Mouse (Mus musculus) heart, postnatal 36 days (tissue): ENCODE data around the gene Aqp11. TPM values are rescaled to one million over a fixed set of nuclear protein-coding genes. Genes with fewer than 3 reads are reported as not detected.

Experiments
- DNase-seq, 2 experiments: peaks; one replicate each; pipeline ENCODE4 v3.0.0; 2021 to 2022
- intact Hi-C: fragments of 180-260 bp; cut with DNase I; formaldehyde crosslinking; loops from one replicate; pipeline ENCODE4 v1.15.1; 2025
- total RNA-seq, 2 experiments: library from RNA; stranded (reverse); gene quantifications; 2 replicates each; pipeline ENCODE4 v1.2.3; 2021

Gene Aqp11
- total RNA-seq, 2 experiments from 2014 or later, result 1.2 to 3.3 TPM

GRCm38 (mm10) chr7:97719078-97719477, 19.0 kb downstream of the Aqp11 start:
- no peak for DNase-seq

GRCm38 (mm10) chr7:97717326-97717725, 20.8 kb downstream of the Aqp11 start:
- intact Hi-C loops, result no loop called here

More at GRCm38 (mm10) chr7:97719078-97719477, 19.0 kb downstream of the Aqp11 start:
- intact Hi-C loops, result no loop called here

GRCm38 (mm10) chr7:97714651-97715050, 23.4 kb downstream of the Aqp11 start:
- intact Hi-C loops, result no loop called here
- no peak for DNase-seq

More at GRCm38 (mm10) chr7:97717326-97717725, 20.8 kb downstream of the Aqp11 start:
- no peak for DNase-seq

GRCm38 (mm10) chr7:97709204-97709603, 28.9 kb downstream of the Aqp11 start:
- DNase-seq, result no peak
- intact Hi-C loops, result no loop called here

- intact Hi-C loops, result no loop called here
- no peak for DNase-seq
Measured at GRCm38 (mm10) chr7:97707809-97708208, 30.3 kb downstream of the Aqp11 start.

- intact Hi-C loops, result no loop called here
Measured at GRCm38 (mm10) chr7:97707123-97707522, 31.0 kb downstream of the Aqp11 start.

GRCm38 (mm10) chr7:97701106-97701505, 37.0 kb downstream of the Aqp11 start:
- no peak for DNase-seq
- intact Hi-C loops, result no loop called here

More at GRCm38 (mm10) chr7:97707123-97707522, 31.0 kb downstream of the Aqp11 start:
- peak in 1 of 2 experiments; percentile 13 for DNase-seq

- no peak for DNase-seq
- intact Hi-C loops, result no loop called here
Measured at GRCm38 (mm10) chr7:97700173-97700572, 37.9 kb downstream of the Aqp11 start.

- intact Hi-C loops, result loop anchor here (5.0 kb wide), 2 partner anchors 119 to 214 kb away; partner anchors contain the start of genes Aamdc, Ints4 and Rsf1
- DNase-seq, result peak; percentile 91 to 96
Measured at GRCm38 (mm10) chr7:97696506-97697254, 41.4 kb downstream of the Aqp11 start, which contains the start of gene Clns1a. Gene Clns1a (plus strand): TSS chr7:97696634.

GRCm38 (mm10) chr7:97696133-97696505, 42.0 kb downstream of the Aqp11 start:
- intact Hi-C loops, result loop anchor here (5.0 kb wide), 2 partner anchors 119 to 214 kb away; partner anchors contain the start of genes Aamdc, Ints4 and Rsf1
- peak in 1 of 2 experiments; percentile 26 for DNase-seq

- intact Hi-C loops, result loop anchor here (5.0 kb wide), 2 partner anchors 118 to 213 kb away; partner anchors contain the start of genes Aamdc, Ints4 and Rsf1
- no peak for DNase-seq
Measured at GRCm38 (mm10) chr7:97695441-97695840, 42.6 kb downstream of the Aqp11 start.

- intact Hi-C loops, result no loop called here
- DNase-seq, result no peak
Measured at GRCm38 (mm10) chr7:97687831-97688230, 50.3 kb downstream of the Aqp11 start.

GRCm38 (mm10) chr7:97679239-97679638, 58.9 kb downstream of the Aqp11 start:
- intact Hi-C loops, result loop anchor here (2.0 to 5.0 kb wide), 2 partner anchors 102 to 254 kb away; partner anchors contain the start of genes Aamdc and Rsf1
- DNase-seq, result no peak

Other genes with a start within 250 kb of the Aqp11 start
- gene Aamdc, start 158.8 kb downstream of the Aqp11 start, total RNA-seq, result 10 to 100 TPM; 62.7 to 64.2 TPM
- gene Rsf1, start 158.4 kb downstream of the Aqp11 start, total RNA-seq, result 10 to 100 TPM; 15.0 to 17.2 TPM
- 10 to 100 TPM; 23.1 to 28.8 TPM for gene Clns1a, start 41.7 kb downstream of the Aqp11 start, total RNA-seq
- gene Pak1, start 50.3 kb upstream of the Aqp11 start, total RNA-seq, result 1 to 10 TPM in 1 of 2 experiments, under 1 TPM in 1; 0.61 to 2.0 TPM
- not detected for gene Gdpd4, start 181.7 kb upstream of the Aqp11 start, total RNA-seq